Comparison of ENCODE assay signal across 8 mouse cellular contexts in the genomic region with DNA sequence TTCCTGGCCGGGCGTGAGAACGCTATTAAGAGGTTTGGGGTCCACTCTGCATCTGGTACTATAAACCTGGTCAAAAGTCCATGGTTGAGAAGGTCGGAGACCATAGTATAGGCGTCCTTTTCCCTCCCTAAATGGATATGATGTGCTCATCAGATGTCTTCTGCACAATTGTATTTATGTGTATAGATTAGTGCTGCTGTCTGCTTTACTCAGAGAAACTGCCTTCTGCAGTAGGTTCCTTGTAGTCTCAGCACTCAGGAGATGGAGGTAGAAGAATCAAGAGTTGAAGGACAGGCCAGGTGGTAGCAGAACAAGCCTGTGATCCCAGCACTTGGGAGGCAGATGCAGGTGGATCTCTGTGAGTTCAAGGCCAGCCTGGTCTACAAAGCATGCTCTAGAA. TPM values are rescaled to one million over a fixed set of nuclear protein-coding genes. Genes with fewer than 3 reads are reported as not detected.
A peak's percentile ranks its signal among the peaks of the same experiment; 100 is the strongest.
DNase-seq lines count a peak whose midpoint lies in the region; ATAC-seq and TF ChIP-seq lines count a peak whose summit lies in the region.

No protein-coding gene starts in this region.

- H3K36me3 ChIP-seq in spleen, adult 2 months (ENCODE audit: control insufficient read depth, insufficient read depth, low read length): no peaks in the 10 kb centered on the region
- no peaks in the 10 kb centered on the region for H3K36me3 ChIP-seq in forebrain, embryonic 10.5 days (replicated peaks)
- no peaks in the 10 kb centered on the region for H3K36me3 ChIP-seq in intestine, postnatal 0 days (ENCODE audit: control insufficient read depth, insufficient read depth)
- H3K36me3 ChIP-seq in neural tube, embryonic 11.5 days (ENCODE audit: control insufficient read depth, insufficient read depth, low read length): no peaks in the 10 kb centered on the region

- no peak overlapping the region for H3K9ac ChIP-seq in intestine, postnatal 0 days (ENCODE audit: low read depth, low read length)
- peak overlapping the region; percentile 37 for H3K9ac ChIP-seq in neural tube, embryonic 11.5 days (ENCODE audit: low read length)

- no peak for ATAC-seq in intestine, postnatal 0 days
- ATAC-seq in neural tube, embryonic 11.5 days (ENCODE audit: insufficient read depth, low FRiP score, low TSS enrichment): peak; percentile 69; the same call in 1 of the 2 replicates

- WGBS in spleen, adult 2 months: 8% methylated on average over 5 of the region's 5 CpGs
- WGBS in forebrain, embryonic 10.5 days: 13% methylated on average over 5 of the region's 5 CpGs
- 2% methylated on average over 5 of the region's 5 CpGs for WGBS in intestine, postnatal 0 days
- 3% methylated on average over 5 of the region's 5 CpGs for WGBS in neural tube, embryonic 11.5 days

- no peak for TF ChIP-seq CTCF in spleen, adult 2 months (IDR thresholded peaks at IDR 0.05; ENCODE audit: extremely low read depth, insufficient read depth, insufficient read length, insufficient replicate concordance)
- no peak for TF ChIP-seq CTCF in intestine, postnatal 0 days (IDR thresholded peaks at IDR 0.05; ENCODE audit: low read depth)

- peak overlapping the region; percentile 52; the same call in 1 of the 2 replicates for H3K4me3 ChIP-seq in spleen, adult 2 months (ENCODE audit: extremely low read depth, insufficient read depth, insufficient read length)
- peak overlapping the region; percentile 51 for H3K4me3 ChIP-seq in forebrain, embryonic 10.5 days
- peak overlapping the region; percentile 33 for H3K4me3 ChIP-seq in intestine, postnatal 0 days (ENCODE audit: low read depth, low read length)
- H3K4me3 ChIP-seq in neural tube, embryonic 11.5 days (ENCODE audit: low read depth, low read length): peak overlapping the region; percentile 31

- H3K27ac ChIP-seq in spleen, adult 2 months (ENCODE audit: insufficient read depth, low read length): peak overlapping the region; percentile 71
- peak overlapping the region; percentile 77 for H3K27ac ChIP-seq in forebrain, embryonic 10.5 days
- no peak overlapping the region for H3K27ac ChIP-seq in intestine, postnatal 0 days (ENCODE audit: low read depth, low read length)
- H3K27ac ChIP-seq in neural tube, embryonic 11.5 days (ENCODE audit: low read depth, low read length): no peak overlapping the region

- H3K27me3 ChIP-seq in spleen, adult 2 months (ENCODE audit: control insufficient read depth, insufficient read depth, low read length): no peaks in the 10 kb centered on the region
- H3K27me3 ChIP-seq in forebrain, embryonic 10.5 days (ENCODE audit: poor library complexity, severe bottlenecking): no peaks in the 10 kb centered on the region
- no peaks in the 10 kb centered on the region for H3K27me3 ChIP-seq in intestine, postnatal 0 days (replicated peaks; ENCODE audit: control insufficient read depth, insufficient read depth, low read length)
- H3K27me3 ChIP-seq in neural tube, embryonic 11.5 days (ENCODE audit: control insufficient read depth, insufficient read depth, low read length): no peaks in the 10 kb centered on the region

- DNase-seq in spleen, adult 2 months (ENCODE audit: low read depth in 1 of 2, low spot score in 2 of 2): no peak
- DNase-seq in spleen, postnatal 14 days (ENCODE audit: low spot score in 2 of 2): no peak
- no peak for DNase-seq in forebrain, embryonic 10.5 days (ENCODE audit: extremely low spot score, low spot score)
- no peak for DNase-seq in neural tube, embryonic 11.5 days (ENCODE audit: low spot score)
- DNase-seq in testis, postnatal 14 days (ENCODE audit: low spot score): no peak
- no peak for DNase-seq in cerebellum, adult 11-12 months
- DNase-seq in adrenal gland, postnatal 10 days: no peak

- no peaks in the 10 kb centered on the region for H3K9me3 ChIP-seq in forebrain, embryonic 10.5 days
- H3K9me3 ChIP-seq in intestine, postnatal 0 days (ENCODE audit: control insufficient read depth): no peaks in the 10 kb centered on the region
- no peaks in the 10 kb centered on the region for H3K9me3 ChIP-seq in neural tube, embryonic 11.5 days (ENCODE audit: control insufficient read depth, low read length)

- H3K4me2 ChIP-seq in intestine, postnatal 0 days (replicated peaks; ENCODE audit: low read depth): peak overlapping the region; percentile 60
- peak overlapping the region; percentile 56 for H3K4me2 ChIP-seq in neural tube, embryonic 11.5 days (ENCODE audit: low read depth)

- TF ChIP-seq POLR2A in spleen, adult 2 months (IDR thresholded peaks at IDR 0.05; ENCODE audit: low read depth, low read length): no peak

- no peaks in the 10 kb centered on the region; the same call in 1 of the 2 replicates for H3K4me1 ChIP-seq in spleen, adult 2 months (ENCODE audit: control insufficient read depth, insufficient read depth, insufficient read length)
- peaks cover 5% of the 10 kb centered on the region for H3K4me1 ChIP-seq in forebrain, embryonic 10.5 days
- 0 out of 2 replicates have a peak, but pooled peaks cover 3% of the 10 kb centered on the region for H3K4me1 ChIP-seq in intestine, postnatal 0 days (replicated peaks; ENCODE audit: control insufficient read depth, insufficient read depth, low read length)
- H3K4me1 ChIP-seq in neural tube, embryonic 11.5 days (ENCODE audit: control insufficient read depth, insufficient read depth, low read length): no peaks in the 10 kb centered on the region

RNA-seq across cellular contexts. Expression of a gene that starts 22.6 kb away (rescaled TPM):
- polyA plus RNA-seq in spleen, adult 2 months (2012; rRNA removed): 6.6 and 6.8 TPM in 2 replicates
- 5.2 and 5.9 TPM in 2 replicates for polyA plus RNA-seq in forebrain, embryonic 10.5 days (2016; fragmentation: Nextera tagmentation; extraction: Ambion mirVana)
- polyA plus RNA-seq in intestine, postnatal 0 days (2015; fragmentation: Nextera tagmentation; extraction: Ambion mirVana): 9.9 and 10.0 TPM in 2 replicates
- 14.5 and 16.0 TPM in 2 replicates for polyA plus RNA-seq in neural tube, embryonic 11.5 days (2014; fragmentation: Nextera tagmentation; extraction: Ambion mirVana)
- total RNA-seq in adrenal gland, postnatal 10 days (2021): 10 to 100 TPM; 42.8 to 46.2 TPM

Comparison
In these comparisons a context has a peak if more than half of its experiments do, and no peak if none do; other contexts are left out.
1. H3K27ac ChIP-seq: peak in spleen, adult 2 months (single experiment) and forebrain, embryonic 10.5 days (single experiment); none in intestine, postnatal 0 days (single experiment) and neural tube, embryonic 11.5 days (single experiment).
2. Peak in every context shown above with its lines, with median percentiles within 50 percentile points of each other: H3K4me3 ChIP-seq.